Mouse (Mus musculus): Measurements from ENCODE around the gene Casd1.

Casd1 gene

GRCm38 (mm10) chr6:4600658-4601296 lies at the start of gene Casd1:
Casd1 (plus strand) TSS chr6:4600839.
- peak; percentile 71 for DNase-seq (ENCODE audit: low spot score)

- no peak for DNase-seq (ENCODE audit: low spot score)
These were observed 45.3 kb upstream of the Casd1 start for GRCm38 (mm10) chr6:4555366-4555765.

- no peak for DNase-seq (ENCODE audit: low spot score)
These were observed 43.6 kb upstream of the Casd1 start for GRCm38 (mm10) chr6:4557086-4557485.

GRCm38 (mm10) chr6:4557678-4558077 lies 43.0 kb upstream of the Casd1 start:
- no peak for DNase-seq (ENCODE audit: low spot score)

- DNase-seq (ENCODE audit: low spot score) = no peak
These were observed 39.5 kb upstream of the Casd1 start for GRCm38 (mm10) chr6:4561156-4561555.

GRCm38 (mm10) chr6:4561621-4562020 lies 39.0 kb upstream of the Casd1 start:
- DNase-seq (ENCODE audit: low spot score) = no peak

GRCm38 (mm10) chr6:4562401-4562800 lies 38.2 kb upstream of the Casd1 start:
- DNase-seq (ENCODE audit: low spot score) = no peak

- no peak for DNase-seq (ENCODE audit: low spot score)
These were observed 37.2 kb upstream of the Casd1 start for GRCm38 (mm10) chr6:4563477-4563876.

- no peak for DNase-seq (ENCODE audit: low spot score)
These were observed 30.2 kb upstream of the Casd1 start for GRCm38 (mm10) chr6:4570412-4570811.

GRCm38 (mm10) chr6:4577756-4578155 lies 22.9 kb upstream of the Casd1 start:
- DNase-seq (ENCODE audit: low spot score) = no peak

- no peak for DNase-seq (ENCODE audit: low spot score)
These were observed 22.3 kb upstream of the Casd1 start for GRCm38 (mm10) chr6:4578343-4578742.

GRCm38 (mm10) chr6:4579620-4580019 lies 21.0 kb upstream of the Casd1 start:
- DNase-seq (ENCODE audit: low spot score) = no peak

- DNase-seq (ENCODE audit: low spot score) = no peak
These were observed 17.2 kb upstream of the Casd1 start for GRCm38 (mm10) chr6:4583485-4583884.

- DNase-seq (ENCODE audit: low spot score) = no peak
These were observed 12.7 kb upstream of the Casd1 start for GRCm38 (mm10) chr6:4587946-4588345.

GRCm38 (mm10) chr6:4588722-4589121 lies 11.9 kb upstream of the Casd1 start:
- no peak for DNase-seq (ENCODE audit: low spot score)

GRCm38 (mm10) chr6:4590089-4590488 lies 10.6 kb upstream of the Casd1 start:
- DNase-seq (ENCODE audit: low spot score) = no peak

- no peak for DNase-seq (ENCODE audit: low spot score)
These were observed 2.9 kb upstream of the Casd1 start for GRCm38 (mm10) chr6:4597711-4598110.

GRCm38 (mm10) chr6:4600085-4600657 lies 468 bp upstream of the Casd1 start:
- DNase-seq (ENCODE audit: low spot score) = no peak

- DNase-seq (ENCODE audit: low spot score) = peak; percentile 24
These were observed 775 bp downstream of the Casd1 start for GRCm38 (mm10) chr6:4601297-4601931.

GRCm38 (mm10) chr6:4602012-4602411 lies 1.4 kb downstream of the Casd1 start:
- no peak for DNase-seq (ENCODE audit: low spot score)

- DNase-seq (ENCODE audit: low spot score) = no peak
These were observed 5.8 kb downstream of the Casd1 start for GRCm38 (mm10) chr6:4606394-4606793.

GRCm38 (mm10) chr6:4610216-4610896 lies 9.7 kb downstream of the Casd1 start:
- no peak for DNase-seq (ENCODE audit: low spot score)

- DNase-seq (ENCODE audit: low spot score) = no peak
These were observed 11.2 kb downstream of the Casd1 start for GRCm38 (mm10) chr6:4611853-4612252.

All from ovary, postnatal 10 days (tissue).